Mouse (Mus musculus): ENCODE measurements around the gene Rfxank.
A peak's percentile ranks its signal among the peaks of the same experiment; 100 is the strongest.

Rfxank gene

GRCm38 (mm10) chr8:70139026-70139857, at the start of gene Rfxank, which contains the start of the genes Borcs8 and Mef2b:
Gene Rfxank, minus strand, starts transcription at chr8:70139154.
Gene Borcs8, plus strand, starts transcription at chr8:70139499.
Gene Mef2b, plus strand, starts transcription at chr8:70139711.
- TF ChIP-seq GATA4 (IDR thresholded peaks at IDR 0.05; ENCODE audit: insufficient replicate concordance, low read length), result no peak

- no peak for TF ChIP-seq GATA4 (IDR thresholded peaks at IDR 0.05; ENCODE audit: insufficient replicate concordance, low read length)
Observed at GRCm38 (mm10) chr8:70188707-70189106, 49.8 kb upstream of the Rfxank start.

- no peak for TF ChIP-seq GATA4 (IDR thresholded peaks at IDR 0.05; ENCODE audit: insufficient replicate concordance, low read length)
Observed at GRCm38 (mm10) chr8:70183194-70183593, 44.2 kb upstream of the Rfxank start.

- TF ChIP-seq GATA4 (IDR thresholded peaks at IDR 0.05; ENCODE audit: insufficient replicate concordance, low read length), result no peak
Observed at GRCm38 (mm10) chr8:70181903-70182252, 42.9 kb upstream of the Rfxank start.

- no peak for TF ChIP-seq GATA4 (IDR thresholded peaks at IDR 0.05; ENCODE audit: insufficient replicate concordance, low read length)
Observed at GRCm38 (mm10) chr8:70181212-70181902, 42.4 kb upstream of the Rfxank start.

GRCm38 (mm10) chr8:70179082-70179481, 40.1 kb upstream of the Rfxank start:
- no peak for TF ChIP-seq GATA4 (IDR thresholded peaks at IDR 0.05; ENCODE audit: insufficient replicate concordance, low read length)

- no peak for TF ChIP-seq GATA4 (IDR thresholded peaks at IDR 0.05; ENCODE audit: insufficient replicate concordance, low read length)
Observed at GRCm38 (mm10) chr8:70178231-70178630, 39.3 kb upstream of the Rfxank start.

GRCm38 (mm10) chr8:70174079-70174478, 35.1 kb upstream of the Rfxank start:
- no peak for TF ChIP-seq GATA4 (IDR thresholded peaks at IDR 0.05; ENCODE audit: insufficient replicate concordance, low read length)

- TF ChIP-seq GATA4 (IDR thresholded peaks at IDR 0.05; ENCODE audit: insufficient replicate concordance, low read length), result no peak
Observed at GRCm38 (mm10) chr8:70173320-70173719, 34.4 kb upstream of the Rfxank start.

- TF ChIP-seq GATA4 (IDR thresholded peaks at IDR 0.05; ENCODE audit: insufficient replicate concordance, low read length), result peak; percentile 28; the same call in 1 of the 2 replicates
Observed at GRCm38 (mm10) chr8:70172043-70172681, 33.2 kb upstream of the Rfxank start, which contains the start of gene Tmem161a. Gene Tmem161a, plus strand, starts transcription at chr8:70172356.

GRCm38 (mm10) chr8:70171240-70171639, 32.3 kb upstream of the Rfxank start:
- no peak for TF ChIP-seq GATA4 (IDR thresholded peaks at IDR 0.05; ENCODE audit: insufficient replicate concordance, low read length)

GRCm38 (mm10) chr8:70170748-70171147, 31.8 kb upstream of the Rfxank start:
- TF ChIP-seq GATA4 (IDR thresholded peaks at IDR 0.05; ENCODE audit: insufficient replicate concordance, low read length), result no peak

GRCm38 (mm10) chr8:70170116-70170515, 31.2 kb upstream of the Rfxank start:
- no peak for TF ChIP-seq GATA4 (IDR thresholded peaks at IDR 0.05; ENCODE audit: insufficient replicate concordance, low read length)

GRCm38 (mm10) chr8:70166504-70167110, 27.7 kb upstream of the Rfxank start:
- no peak for TF ChIP-seq GATA4 (IDR thresholded peaks at IDR 0.05; ENCODE audit: insufficient replicate concordance, low read length)

GRCm38 (mm10) chr8:70163316-70163715, 24.4 kb upstream of the Rfxank start:
- no peak for TF ChIP-seq GATA4 (IDR thresholded peaks at IDR 0.05; ENCODE audit: insufficient replicate concordance, low read length)
